Mouse (Mus musculus): Measurements from ENCODE around the gene Shh.

Gene Shh

DNA sequence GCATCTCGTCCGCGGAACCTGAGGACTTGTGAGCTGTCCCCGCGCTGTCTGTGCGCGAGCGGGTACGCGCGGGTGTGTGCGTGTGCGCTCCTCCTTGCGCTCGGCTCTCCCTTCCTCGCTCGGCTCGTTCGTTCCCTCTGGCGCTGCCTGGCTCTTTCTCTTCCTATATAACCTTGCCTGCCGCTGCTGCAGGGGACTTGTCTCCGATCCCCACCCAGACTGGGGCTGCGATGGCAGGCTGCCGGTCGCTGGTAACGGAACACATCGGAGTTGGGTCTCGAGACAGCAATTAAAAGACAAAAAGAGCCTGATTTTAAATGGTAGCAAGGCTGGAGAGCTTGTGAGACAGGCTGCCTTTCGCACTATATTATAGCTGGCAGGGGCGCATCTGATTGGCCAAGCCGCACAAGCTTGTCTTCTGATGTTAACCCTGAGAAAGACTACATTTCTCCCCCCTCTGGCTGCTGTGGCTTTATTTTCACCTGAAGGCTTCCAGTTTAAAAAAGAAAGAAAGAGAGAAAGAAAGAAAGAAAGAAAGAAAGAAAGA is at the start of gene Shh:
Shh (minus strand) TSS at position 497 of the 547 bp plus-strand sequence.
- DNase-seq (ENCODE audit: low spot score): no peak

DNA sequence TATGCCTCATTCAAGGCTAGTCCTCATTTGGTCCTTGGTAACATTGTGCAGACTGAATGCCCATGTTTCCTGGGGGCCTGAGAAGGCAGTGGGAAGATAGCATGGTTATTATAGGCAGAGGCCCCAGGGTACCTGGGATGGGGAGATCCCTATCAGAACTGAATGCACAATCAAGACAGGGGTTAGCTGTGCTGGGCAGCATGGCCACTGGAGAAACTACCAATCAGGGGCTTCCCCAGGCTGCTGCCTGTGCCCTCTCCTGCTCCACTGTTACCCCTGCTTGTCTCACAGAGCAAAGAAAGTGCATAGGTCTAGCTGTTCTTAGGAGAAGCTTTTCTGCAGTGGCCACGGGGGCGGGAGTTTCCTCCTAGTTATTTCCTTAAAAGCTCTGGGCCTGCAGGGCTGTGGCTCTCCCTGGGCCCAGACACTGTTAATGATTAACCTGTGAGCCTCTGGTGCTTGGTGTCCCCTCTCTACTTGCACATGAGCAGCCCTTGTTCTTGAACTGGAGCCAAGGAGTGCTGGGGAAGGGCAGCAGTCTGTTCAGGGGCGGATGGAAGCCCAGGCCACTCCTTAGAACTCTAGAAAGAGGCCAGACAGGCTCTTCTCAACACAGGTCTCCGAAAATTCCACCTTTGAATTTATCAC is 33.9 kb upstream of the Shh start:
- no peak for DNase-seq (ENCODE audit: low spot score)

DNA sequence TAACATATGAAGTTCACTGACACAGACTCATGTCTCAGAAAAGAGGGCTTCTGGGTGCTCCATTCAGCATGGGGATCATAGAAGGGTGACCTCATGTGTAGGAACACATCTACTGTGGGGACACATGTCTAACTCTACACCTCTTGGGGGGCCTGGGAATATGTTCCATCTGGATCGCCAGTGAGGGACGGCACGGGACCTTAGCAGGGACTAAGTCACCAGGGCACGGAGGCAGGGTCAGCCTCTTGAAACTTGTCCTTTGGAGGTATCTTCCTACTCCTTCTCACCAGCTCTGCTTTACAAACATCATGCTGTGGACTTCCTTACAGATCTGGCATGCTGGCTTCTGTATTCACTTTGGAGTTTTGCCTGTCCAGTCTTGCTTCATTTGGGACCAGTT is 31.8 kb upstream of the Shh start:
- no peak for DNase-seq (ENCODE audit: low spot score)

DNA sequence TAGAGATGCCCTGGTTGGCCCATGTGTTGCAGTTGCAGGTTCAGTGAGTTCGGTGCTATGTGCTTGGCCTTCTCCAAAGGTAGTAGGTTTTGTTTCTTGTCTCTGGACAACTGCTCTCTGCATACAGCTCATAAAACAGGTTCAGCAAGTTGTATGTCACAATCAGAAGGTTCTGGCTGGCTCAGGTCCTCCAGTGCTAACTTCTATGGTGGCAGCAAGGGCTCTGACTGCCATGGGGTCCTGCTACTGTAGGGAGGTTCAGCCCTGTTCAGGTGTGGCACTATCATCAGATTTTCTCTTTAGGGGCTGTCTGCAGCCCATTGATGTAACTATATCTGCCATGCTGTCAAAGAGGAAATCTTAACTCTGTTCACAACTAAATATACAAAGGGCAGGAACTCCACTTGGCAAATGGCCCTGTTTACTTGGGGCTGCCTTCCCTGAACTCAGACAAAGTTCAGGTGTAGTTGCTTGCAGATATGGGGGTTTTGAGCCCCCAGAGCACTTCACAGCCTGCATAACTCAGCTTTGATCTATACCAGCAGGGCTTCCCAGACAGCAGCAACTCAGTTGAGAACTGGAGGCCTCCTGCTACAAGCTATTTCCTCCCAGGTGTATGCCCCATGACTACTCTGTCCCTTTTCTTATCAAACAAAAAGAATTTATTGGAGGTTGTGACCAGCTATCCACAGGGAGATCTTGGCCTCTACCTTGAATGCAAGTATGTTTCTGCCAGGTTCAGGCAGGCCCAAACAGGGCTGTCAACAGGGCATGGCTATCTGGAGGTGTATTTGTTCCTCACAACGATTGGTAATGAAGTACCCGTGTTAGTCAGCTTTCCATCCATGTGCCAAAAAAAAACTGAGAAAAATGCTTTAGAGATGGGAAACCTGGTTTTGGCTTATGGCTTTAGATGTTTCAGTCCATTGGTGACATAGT is 28.9 kb upstream of the Shh start:
- DNase-seq (ENCODE audit: low spot score): no peak

DNA sequence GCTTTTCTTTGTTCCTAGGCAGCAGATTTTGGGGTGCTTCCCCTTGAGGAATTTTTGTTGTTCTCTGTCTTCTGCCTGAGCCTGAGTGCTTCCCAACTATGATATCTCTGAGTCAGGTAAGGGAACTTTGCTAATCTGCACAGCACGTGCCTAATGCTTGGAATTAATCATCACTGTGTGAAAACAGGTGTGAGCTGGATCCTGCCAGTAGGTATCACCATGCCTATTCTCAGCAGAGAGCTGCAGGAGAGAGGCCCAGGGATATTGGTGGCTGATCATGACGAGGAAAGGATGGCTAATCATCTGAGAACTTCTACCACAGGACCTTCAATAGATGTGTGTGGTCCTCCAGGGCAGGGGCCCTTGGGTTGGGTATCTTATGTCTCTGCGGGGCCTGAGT is 26.5 kb upstream of the Shh start:
- DNase-seq (ENCODE audit: low spot score): no peak

DNA sequence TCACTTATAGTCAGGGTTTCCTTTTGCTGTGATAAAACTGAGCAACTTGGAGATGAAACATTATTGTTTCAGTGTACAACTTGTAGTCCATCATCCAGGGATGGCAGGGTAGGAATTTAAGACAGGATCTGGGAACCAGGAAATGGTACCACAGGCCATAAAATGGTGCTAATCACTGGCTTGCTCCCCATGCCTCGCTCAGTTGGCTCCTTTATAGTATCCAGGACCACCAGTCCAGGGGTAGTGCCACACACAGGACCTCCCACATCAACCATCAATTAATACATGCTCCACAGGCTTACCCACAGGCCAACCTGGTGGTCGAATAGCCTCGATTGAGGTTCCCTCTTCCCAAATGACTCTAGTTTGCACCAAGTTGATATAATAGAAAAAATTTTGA is 15.9 kb upstream of the Shh start:
- DNase-seq (ENCODE audit: low spot score): no peak

DNA sequence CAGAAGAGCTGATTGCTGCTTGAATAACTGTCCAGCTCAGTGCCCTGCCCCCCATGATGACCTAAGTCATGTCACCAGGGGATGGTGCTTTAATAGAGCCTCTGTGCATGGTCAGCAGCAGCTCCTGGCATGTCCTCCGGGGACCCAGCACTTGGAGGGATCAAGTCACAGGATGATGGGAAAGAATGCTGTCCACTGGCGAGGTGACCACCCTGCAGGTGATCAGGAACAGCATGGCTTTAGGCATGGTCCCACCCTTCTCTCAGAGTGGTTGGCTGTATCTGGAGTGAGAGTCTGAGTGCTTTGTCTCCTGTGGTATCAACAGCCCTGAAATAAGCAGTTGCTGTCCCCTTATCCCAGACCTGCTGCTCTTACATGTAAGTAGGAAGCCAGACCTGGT is 14.7 kb upstream of the Shh start:
- DNase-seq (ENCODE audit: low spot score): no peak

DNA sequence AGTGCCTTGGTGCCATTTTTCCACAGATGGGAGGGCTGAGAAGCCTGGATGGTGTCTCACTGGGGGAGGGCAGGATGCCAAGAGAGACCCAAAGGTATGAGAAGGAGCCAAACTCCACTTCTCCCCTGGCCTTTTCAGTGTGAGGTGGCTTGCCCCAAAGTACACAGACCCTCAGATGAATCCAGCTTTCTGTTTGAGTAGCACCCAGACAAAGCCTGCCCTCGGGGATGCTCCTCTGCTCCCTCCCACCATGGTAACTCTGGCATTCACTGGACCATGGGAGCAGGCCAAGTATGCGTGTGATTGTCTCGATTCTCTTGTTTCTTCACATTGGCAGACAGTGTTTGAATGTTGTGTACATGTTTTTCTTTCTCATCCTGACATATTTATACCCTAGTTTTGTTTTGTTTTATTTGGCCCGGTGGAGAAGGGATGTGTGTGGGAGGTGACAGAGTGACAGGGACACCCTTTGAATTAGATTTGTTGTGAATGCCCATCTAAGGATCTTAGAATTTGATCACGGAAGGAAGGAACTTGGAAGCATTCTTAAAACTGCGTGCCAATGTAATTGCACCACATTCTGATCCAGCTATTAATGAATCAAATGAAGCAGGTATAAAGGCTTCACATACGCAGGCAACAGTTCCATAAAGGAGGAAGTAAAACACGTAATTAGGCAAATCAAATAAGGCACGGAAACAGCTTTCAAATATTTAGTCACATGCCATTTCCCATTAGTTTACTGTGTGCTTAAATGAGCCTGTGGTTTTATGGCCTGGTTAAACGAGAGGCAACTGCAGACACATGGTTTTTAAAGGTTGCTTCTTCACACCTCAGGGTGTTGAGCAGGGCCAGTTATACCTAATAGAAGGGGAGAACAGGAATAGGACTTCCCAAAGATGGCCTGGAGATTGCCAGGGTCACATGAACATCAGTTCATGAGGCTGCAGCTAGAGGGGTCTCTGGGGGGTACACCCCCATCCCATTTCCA is 9.6 kb upstream of the Shh start:
- no peak for DNase-seq (ENCODE audit: low spot score)

DNA sequence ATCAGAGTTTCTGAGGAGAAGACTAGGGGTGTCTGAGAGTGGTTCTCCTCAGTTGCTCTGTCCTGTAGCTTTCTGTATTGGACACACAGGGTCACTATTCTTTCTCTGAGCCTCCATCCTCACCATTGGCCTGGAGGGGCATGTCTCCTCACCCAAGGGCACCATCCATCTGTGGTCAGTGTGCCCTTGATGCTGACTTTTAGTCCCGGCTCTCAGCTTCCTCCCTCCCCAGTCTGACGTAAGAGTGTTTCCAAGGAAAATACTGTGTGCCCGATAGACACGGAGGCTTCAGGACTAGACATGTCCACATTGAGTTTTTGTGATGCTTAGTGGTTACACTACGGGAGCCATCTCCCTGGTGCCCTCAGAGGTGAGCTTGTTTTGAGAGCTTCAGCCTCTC is 6.5 kb upstream of the Shh start:
- no peak for DNase-seq (ENCODE audit: low spot score)

DNA sequence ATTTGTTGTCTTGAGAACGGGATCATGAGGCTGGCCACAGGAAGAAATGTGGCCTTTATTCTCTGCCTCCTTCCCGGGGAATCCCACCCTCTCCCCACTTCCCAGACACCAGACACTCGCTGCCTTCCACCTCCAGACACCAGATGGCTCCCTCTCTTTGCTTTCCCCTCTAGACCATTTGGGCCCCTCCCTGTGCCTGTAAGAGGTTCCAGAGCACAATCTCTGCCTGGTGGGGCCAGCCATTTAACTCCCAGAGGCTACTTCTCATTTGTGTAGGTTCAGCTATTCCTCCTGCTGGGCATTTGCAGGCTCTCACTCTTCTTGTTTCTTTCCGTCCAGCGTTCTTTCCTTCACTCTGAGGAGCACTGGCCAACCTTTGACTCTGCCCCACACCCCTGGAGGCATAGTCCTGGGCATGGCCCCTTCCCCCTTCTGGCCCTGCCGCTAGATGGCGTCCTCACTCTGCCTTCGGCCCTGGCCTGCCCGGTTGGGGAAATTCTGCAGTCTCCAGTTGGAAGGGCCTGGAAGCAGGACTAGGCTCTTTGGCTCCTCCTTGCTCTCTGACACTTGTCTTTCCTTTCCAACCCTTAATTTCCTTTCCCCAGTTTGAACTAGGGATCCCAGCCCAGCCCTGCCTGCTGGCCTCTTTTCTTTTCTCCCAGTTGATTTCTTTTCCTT is 2.6 kb upstream of the Shh start:
- no peak for DNase-seq (ENCODE audit: low spot score)

DNA sequence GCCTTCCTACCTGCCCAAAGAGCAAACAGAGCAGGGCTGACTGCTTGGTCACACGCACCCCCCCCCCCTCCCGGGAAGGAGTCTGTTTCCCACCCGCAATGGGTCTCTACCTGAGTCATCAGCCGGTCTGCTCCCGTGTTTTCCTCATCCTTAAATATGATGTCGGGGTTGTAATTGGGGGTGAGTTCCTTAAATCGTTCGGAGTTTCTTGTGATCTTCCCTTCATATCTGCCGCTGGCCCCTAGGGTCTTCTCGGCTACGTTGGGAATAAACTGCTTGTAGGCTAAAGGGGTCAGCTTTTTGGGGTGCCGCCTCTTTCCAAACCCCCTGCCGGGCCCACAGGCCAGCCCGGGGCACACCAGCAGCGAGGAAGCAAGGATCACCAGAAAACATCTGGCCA is 705 bp downstream of the Shh start:
- DNase-seq (ENCODE audit: low spot score): no peak

DNA sequence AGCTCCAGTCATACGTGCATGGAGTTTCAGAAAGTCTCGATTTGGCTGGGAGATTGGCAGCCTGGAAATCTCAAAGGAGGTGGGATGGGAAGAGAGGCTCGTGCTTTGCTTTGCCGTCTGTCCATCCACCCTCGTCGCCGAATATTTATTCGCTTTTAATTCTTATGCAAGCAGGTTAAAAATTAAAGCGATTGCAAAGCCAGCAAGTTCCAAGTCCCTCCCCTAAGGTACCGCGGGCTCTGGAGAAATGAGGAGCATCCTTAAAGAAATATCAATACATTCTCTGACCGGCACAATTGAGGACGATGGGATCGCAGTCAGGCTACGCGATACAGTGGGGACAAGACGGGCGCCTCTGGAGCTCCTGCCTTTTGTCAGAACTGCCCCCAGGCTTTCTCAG is 1.5 kb downstream of the Shh start:
- no peak for DNase-seq (ENCODE audit: low spot score)

DNA sequence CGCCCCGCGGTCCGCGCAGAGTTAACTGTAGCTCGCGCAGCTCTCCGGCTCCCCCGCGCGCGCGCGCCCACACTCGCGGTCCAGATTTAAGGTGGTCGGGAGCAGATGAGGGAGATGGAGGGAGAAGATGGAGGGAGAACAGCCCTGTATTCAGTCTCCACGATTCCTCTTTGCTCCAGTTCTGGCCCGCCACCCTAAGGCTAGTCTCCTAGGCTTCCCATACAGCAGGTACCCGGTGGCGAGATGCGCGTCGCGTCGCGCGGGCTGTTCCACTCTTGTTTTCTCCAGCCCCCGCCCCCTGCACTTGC is 2.0 kb downstream of the Shh start:
- no peak for DNase-seq (ENCODE audit: low spot score)

DNA sequence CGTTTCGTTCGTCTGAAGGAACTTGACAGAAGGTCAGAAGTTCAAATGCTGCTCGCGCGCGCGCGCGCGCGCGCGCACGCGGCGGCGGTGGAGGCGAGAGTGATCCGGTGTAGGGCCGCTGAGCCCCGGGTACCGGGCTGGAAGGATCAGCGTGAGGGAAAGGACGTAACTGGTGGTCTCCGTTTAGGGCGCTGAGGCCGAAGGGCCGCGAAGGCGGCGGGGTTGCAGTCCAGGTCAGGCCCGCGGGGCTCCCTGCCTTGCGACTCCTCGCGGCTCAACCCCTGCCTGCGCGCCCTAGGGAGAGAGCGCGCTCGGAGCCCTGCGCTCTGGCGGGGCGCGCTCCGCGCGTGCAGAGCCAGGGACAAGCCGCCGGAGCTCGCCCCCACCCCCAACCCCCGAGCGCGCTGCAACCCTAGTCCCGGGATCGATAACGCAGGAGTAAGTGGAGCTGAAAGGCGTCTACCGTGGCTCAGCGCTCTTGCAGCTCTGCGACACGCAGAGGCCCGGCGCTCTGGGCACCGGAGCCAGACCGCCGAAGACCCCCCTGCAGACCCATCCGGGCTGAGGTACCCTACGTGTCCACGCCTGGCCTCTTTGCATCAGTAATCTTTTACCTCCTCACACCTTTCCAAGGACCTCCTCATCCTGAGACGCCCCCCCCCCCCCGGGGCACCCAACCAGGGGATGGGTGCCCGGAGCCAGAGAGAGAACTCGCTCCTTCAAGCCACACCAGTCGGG is 2.5 kb downstream of the Shh start:
- no peak for DNase-seq (ENCODE audit: low spot score)

DNA sequence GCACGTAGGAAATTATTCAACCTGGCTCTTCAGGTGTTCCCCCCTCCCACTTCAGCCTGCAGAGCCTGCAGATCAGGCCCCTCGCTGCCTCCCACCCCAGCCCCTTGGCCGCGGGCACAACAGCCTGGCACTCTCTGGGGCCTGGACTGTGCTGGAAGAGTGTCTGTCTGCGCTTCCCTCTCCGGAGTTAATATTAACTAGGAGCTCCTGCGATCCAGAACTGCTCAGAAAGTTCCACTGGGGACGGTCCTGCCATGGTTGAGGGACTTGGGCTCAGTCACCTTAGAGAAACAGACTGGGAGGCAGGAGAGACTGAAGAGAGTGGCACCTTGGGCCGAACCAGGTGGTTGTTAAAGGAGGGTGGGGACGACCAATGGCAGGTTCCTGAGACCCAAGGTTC is 3.4 kb downstream of the Shh start:
- no peak for DNase-seq (ENCODE audit: low spot score)

DNA sequence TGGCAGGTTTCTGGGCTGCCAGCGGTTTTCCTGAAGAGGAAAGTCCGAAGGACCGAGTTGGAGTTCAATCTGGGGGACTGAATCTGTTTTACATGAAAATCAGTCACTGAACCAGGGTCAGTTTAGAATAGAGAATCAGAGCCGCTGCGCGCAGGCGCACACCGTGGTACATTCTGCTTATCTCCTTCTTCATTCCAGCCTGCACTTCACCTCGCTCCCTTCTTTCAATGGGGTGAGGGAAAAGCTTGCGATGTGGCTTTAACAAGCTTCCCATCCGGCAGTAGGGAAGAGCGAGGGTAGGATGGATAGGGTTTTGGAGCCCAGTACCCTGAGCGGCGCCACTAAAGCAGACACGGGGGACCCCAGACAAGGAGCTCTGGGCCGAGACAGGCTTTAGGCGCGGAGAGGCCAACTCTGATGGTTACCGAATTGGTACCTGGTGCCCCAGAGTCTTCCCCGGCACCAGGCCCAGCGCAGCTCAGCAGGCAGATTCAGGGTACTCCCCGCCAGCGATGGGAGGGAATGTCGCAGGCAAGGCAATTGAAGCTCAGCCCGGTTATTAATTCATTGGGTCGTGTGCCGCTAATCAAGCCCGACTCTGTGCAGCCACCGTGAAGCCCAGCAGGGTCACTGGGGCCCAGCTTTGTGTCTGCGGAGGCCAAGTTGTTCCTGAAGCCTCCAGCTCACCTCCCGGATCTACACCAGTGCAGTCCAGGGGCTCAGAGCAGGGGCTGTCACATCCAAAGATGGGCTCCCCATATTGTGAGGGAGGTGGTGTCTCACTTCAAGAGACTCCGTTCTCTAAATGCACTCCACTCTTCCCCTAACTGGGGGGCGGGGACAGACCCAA is 4.1 kb downstream of the Shh start:
- no peak for DNase-seq (ENCODE audit: low spot score)

DNA sequence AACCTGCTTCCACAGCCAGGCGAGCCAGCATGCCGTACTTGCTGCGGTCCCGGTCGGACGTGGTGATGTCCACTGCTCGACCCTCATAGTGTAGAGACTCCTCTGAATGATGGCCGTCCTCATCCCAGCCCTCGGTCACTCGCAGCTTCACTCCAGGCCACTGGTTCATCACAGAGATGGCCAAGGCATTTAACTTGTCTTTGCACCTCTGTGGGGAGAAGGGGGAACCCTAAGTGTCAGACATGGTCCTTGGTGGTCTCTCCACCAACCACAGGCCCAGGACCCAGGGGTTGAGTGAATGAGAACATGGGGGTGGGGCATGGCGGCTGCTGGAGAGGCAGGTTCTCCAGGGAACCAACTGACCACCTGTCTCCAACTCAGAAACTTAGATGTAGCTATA is 5.7 kb downstream of the Shh start:
- no peak for DNase-seq (ENCODE audit: low spot score)

DNA sequence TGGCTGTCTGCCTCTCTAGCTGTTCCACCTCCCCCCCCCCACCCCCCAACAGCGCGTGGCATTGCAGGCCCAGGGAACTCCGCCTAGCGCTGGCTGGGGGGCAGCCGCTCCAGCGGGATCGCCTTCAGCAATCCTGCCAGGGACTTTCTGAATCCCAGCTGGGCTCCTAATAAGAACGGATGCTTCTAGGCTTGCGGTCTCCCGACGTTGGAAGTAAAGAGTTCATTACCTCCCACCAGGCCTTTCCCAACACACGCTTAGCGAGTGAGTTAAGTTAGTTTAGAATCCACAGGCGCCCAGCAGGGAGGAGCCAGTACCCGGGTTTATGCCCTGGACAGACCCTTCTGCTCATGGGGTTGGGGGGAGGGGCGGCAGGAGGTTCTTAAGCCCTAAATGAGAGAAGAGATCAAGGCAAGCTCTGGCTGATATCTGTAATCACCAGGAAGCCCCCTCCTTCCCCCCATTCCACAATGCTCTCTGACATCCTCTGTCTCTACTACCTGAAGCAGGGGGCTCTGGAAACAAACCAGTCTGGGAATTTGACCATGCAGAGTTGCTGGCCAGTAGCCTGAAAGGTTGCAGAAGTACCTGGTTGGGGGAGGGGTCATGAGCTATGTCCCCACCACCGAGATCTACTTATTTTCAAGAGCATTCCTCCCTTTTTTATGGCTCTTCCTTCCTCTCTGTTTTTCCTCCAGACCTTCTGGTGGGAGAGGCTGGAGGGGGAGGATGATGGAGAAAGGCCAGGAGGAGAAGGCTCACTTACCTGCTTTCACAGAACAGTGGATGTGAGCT is 6.3 kb downstream of the Shh start:
- DNase-seq (ENCODE audit: low spot score): no peak

Data from spleen, adult 12 weeks (tissue).